Mouse (Mus musculus) right cerebral cortex, adult 2 months (tissue): ENCODE measurements at regions not wholly inside any gene's neighbourhood (a gene's known extent, or its start where the extent isn't known, plus 50 kb on each side); places are given as distances from the start of the nearest gene placed in this dataset.
A peak's percentile ranks its signal among the peaks of the same experiment; 100 is the strongest.

Experiments
- DNase-seq, 2 experiments: peaks; one replicate each; pipeline ENCODE4 v3.0.0; 2021 to 2022; ENCODE audit warnings: low spot score in 2 of 2

- no peak for DNase-seq
Observed at GRCm38 (mm10) chr14:60439106-60439505, 66.0 kb downstream of the Amer2 start.

GRCm38 (mm10) chr14:60443821-60444551, 70.9 kb downstream of the Amer2 start:
- no peak for DNase-seq

- DNase-seq = no peak
Observed at GRCm38 (mm10) chr14:60444552-60444937, 71.5 kb downstream of the Amer2 start.

- no peak for DNase-seq
Observed at GRCm38 (mm10) chr14:60446037-60446436, 73.0 kb downstream of the Amer2 start.

- DNase-seq = no peak
Observed at GRCm38 (mm10) chr14:60451216-60451615, 78.2 kb downstream of the Amer2 start.

GRCm38 (mm10) chr14:60451684-60452083, 78.6 kb downstream of the Amer2 start:
- no peak for DNase-seq

- DNase-seq = peak; percentile 13
Observed at GRCm38 (mm10) chr14:60456767-60457166, 83.7 kb downstream of the Amer2 start.

- DNase-seq = peak; percentile 47 to 57
Observed at GRCm38 (mm10) chr14:60484996-60485888, 112.2 kb downstream of the Amer2 start.

- DNase-seq = no peak
Observed at GRCm38 (mm10) chr14:60485889-60486274, 112.8 kb downstream of the Amer2 start.

- no peak for DNase-seq
Observed at GRCm38 (mm10) chr14:60486278-60486935, 113.3 kb downstream of the Amer2 start.

- no peak for DNase-seq
Observed at GRCm38 (mm10) chr14:60489111-60489510, 116.1 kb downstream of the Amer2 start.

GRCm38 (mm10) chr14:60490886-60491285, 117.8 kb downstream of the Amer2 start:
- no peak for DNase-seq

- no peak for DNase-seq
Observed at GRCm38 (mm10) chr14:60495441-60495840, 122.4 kb downstream of the Amer2 start.

- no peak for DNase-seq
Observed at GRCm38 (mm10) chr14:60502552-60502951, 129.5 kb downstream of the Amer2 start.

- no peak for DNase-seq
Observed at GRCm38 (mm10) chr14:60505066-60505465, 128.7 kb upstream of the Spata13 start.

GRCm38 (mm10) chr14:60506296-60506695, 127.5 kb upstream of the Spata13 start:
- no peak for DNase-seq

GRCm38 (mm10) chr14:60513560-60513959, 120.2 kb upstream of the Spata13 start:
- DNase-seq = peak; percentile 40 to 56

- no peak for DNase-seq
Observed at GRCm38 (mm10) chr14:60515094-60515786, 118.6 kb upstream of the Spata13 start.

- no peak for DNase-seq
Observed at GRCm38 (mm10) chr14:60517891-60518290, 115.9 kb upstream of the Spata13 start.

GRCm38 (mm10) chr14:60523010-60523409, 110.8 kb upstream of the Spata13 start:
- no peak for DNase-seq

GRCm38 (mm10) chr14:60524869-60525268, 108.9 kb upstream of the Spata13 start:
- no peak for DNase-seq
